Mouse (Mus musculus) intestine, embryonic 16.5 days (tissue): ENCODE results near the gene Ndufaf2. TPM values are rescaled to one million over a fixed set of nuclear protein-coding genes. Genes with fewer than 3 reads are reported as not detected.

Experiments used
- ATAC-seq: fragments of 200-750 bp; cut with Nextera tagmentation; 2 replicates; pipeline ENCODE4 v1.8.0; 2017; ENCODE audit warnings: moderate TSS enrichment, moderate library complexity
- H3K27ac ChIP-seq: fragments of 300-500 bp; sonication (generic); 2 replicates; pipeline ENCODE4 v1.5.1; 2014; ENCODE audit warnings: mild to moderate bottlenecking, low read length
- H3K27me3 ChIP-seq: fragments of 300-500 bp; sonication (generic); replicated peaks from 2 replicates; pipeline ENCODE4 v1.6.1; 2014; ENCODE audit warnings: low read length, control low read depth, mixed read lengths; ENCODE audit not compliant: control insufficient read depth, insufficient read depth
- H3K36me3 ChIP-seq: fragments of 300-500 bp; sonication (generic); 2 replicates; pipeline ENCODE4 v1.6.1; 2014; ENCODE audit warnings: low read length, control low read depth; ENCODE audit not compliant: control insufficient read depth, insufficient read depth
- H3K4me1 ChIP-seq: fragments of 300-500 bp; sonication (generic); 2 replicates; pipeline ENCODE4 v1.6.1; 2014; ENCODE audit warnings: low read length, control low read depth, mixed read lengths; ENCODE audit not compliant: control insufficient read depth, insufficient read depth
- H3K4me2 ChIP-seq: fragments of 300-500 bp; sonication (generic); 2 replicates; pipeline ENCODE4 v1.6.1; 2014; ENCODE audit warnings: low read depth, low read length, control low read depth
- H3K4me3 ChIP-seq: fragments of 300-500 bp; sonication (generic); 2 replicates; pipeline ENCODE4 v1.5.1; 2014; ENCODE audit warnings: mild to moderate bottlenecking, low read length
- H3K9ac ChIP-seq: fragments of 300-500 bp; sonication (generic); 2 replicates; pipeline ENCODE4 v1.6.1; 2014; ENCODE audit warnings: low read depth, low read length
- H3K9me3 ChIP-seq: fragments of 300-500 bp; sonication (generic); 2 replicates; pipeline ENCODE4 v1.6.1; 2016; ENCODE audit warnings: low read length, control low read depth; ENCODE audit not compliant: control insufficient read depth
- WGBS: fragments of 180-500 bp; shearing (Covaris S2); extraction: QIAGEN DNeasy Blood & Tissue Kit; methylation state at CpG from one replicate; pipeline ENCODE4 v1.1.7; 2014; 5-methylcytosine and 5-hydroxymethylcytosine counted together
- polyA plus RNA-seq: library from polyadenylated mRNA; unstranded; fragments of >200 nt; fragmentation: Nextera tagmentation; extraction: Ambion mirVana; gene quantifications from 2 replicates; pipeline ENCODE4 v1.2.1, GENCODE M21; 2015

Gene Ndufaf2
- polyA plus RNA-seq, 1 experiment from 2014 or later, result 55.7 TPM

DNA sequence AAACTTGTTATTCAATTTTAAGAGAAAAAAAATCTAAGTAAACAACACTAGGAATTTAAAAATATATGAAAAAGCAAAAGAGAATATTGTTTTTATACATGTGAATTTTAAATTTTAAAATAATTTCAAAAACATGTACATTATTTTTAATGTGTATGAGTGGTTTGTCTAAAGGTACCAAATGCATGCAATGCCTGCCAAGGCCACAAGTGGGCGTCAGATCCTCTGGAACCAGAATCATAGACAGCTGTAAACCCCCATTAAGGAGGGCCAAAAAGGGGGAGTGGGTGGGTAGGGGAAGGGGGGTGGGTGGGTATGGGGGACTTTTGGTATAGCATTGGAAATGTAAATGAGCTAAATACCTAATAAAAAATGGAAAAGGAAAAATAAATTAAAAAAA lies 31.3 kb downstream of the Ndufaf2 start:
- Histone ChIP-seq H3K27ac (no peak overlapping the region), H3K9me3 (no peaks in the 10 kb centered on the region), H3K4me3 (no peak overlapping the region), H3K9ac (no peak overlapping the region), H3K27me3 (no peaks in the 10 kb centered on the region), H3K36me3 (no peaks in the 10 kb centered on the region), H3K4me2 (no peak overlapping the region), H3K4me1 (no peaks in the 10 kb centered on the region)
- 24% methylated on average over 1 of the region's 1 CpGs for WGBS
- no peak for ATAC-seq

GRCm38 (mm10) chr13:108126246-108126645 lies 32.2 kb downstream of the Ndufaf2 start:
- H3K4me1 ChIP-seq, result no peaks in the 10 kb centered on the region

DNA sequence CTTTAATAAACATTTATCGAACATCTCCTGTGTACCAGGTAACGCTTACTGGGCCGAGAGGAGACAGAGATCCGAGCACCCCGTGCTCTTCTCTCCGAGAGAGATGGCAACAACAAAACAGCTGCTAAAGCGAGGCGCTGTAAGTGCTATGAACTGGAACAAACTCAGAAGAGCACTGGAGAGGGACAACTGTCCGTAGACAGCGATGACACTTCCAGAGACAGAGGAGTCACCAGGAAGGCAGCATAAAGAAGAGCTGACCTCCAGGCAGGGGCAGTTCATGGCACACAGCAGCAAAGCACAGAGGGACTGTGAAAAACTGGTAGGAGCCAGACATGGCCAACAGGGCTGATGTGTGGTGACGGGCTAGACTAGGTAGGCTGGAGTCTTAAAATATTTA lies 34.3 kb downstream of the Ndufaf2 start:
- 76% methylated on average over 11 of the region's 11 CpGs for WGBS
- ATAC-seq, result no peak
- no peak overlapping the region for H3K9ac ChIP-seq
- no peak overlapping the region for H3K27ac ChIP-seq
- no peaks in the 10 kb centered on the region for H3K36me3 ChIP-seq
- no peak overlapping the region for H3K4me3 ChIP-seq
- H3K4me2 ChIP-seq, result no peak overlapping the region
- H3K27me3 ChIP-seq, result no peaks in the 10 kb centered on the region
- H3K4me1 ChIP-seq, result no peaks in the 10 kb centered on the region
- H3K9me3 ChIP-seq, result no peaks in the 10 kb centered on the region

More at GRCm38 (mm10) chr13:108126246-108126645, 32.2 kb downstream of the Ndufaf2 start:
- H3K4me2 ChIP-seq, result no peak overlapping the region
- H3K9ac ChIP-seq, result no peak overlapping the region
- no peak overlapping the region for H3K27ac ChIP-seq
- WGBS, result 84% methylated on average over 2 of the region's 2 CpGs
- H3K9me3 ChIP-seq, result no peaks in the 10 kb centered on the region
- no peak overlapping the region for H3K4me3 ChIP-seq
- no peaks in the 10 kb centered on the region for H3K27me3 ChIP-seq
- no peak for ATAC-seq
- H3K36me3 ChIP-seq, result no peaks in the 10 kb centered on the region

- ATAC-seq, result no peak
- no peak overlapping the region for H3K27ac ChIP-seq
- WGBS, result 48% methylated on average over 15 of the region's 15 CpGs
Observed at GRCm38 (mm10) chr13:108123109-108123723, 35.2 kb downstream of the Ndufaf2 start.

DNA sequence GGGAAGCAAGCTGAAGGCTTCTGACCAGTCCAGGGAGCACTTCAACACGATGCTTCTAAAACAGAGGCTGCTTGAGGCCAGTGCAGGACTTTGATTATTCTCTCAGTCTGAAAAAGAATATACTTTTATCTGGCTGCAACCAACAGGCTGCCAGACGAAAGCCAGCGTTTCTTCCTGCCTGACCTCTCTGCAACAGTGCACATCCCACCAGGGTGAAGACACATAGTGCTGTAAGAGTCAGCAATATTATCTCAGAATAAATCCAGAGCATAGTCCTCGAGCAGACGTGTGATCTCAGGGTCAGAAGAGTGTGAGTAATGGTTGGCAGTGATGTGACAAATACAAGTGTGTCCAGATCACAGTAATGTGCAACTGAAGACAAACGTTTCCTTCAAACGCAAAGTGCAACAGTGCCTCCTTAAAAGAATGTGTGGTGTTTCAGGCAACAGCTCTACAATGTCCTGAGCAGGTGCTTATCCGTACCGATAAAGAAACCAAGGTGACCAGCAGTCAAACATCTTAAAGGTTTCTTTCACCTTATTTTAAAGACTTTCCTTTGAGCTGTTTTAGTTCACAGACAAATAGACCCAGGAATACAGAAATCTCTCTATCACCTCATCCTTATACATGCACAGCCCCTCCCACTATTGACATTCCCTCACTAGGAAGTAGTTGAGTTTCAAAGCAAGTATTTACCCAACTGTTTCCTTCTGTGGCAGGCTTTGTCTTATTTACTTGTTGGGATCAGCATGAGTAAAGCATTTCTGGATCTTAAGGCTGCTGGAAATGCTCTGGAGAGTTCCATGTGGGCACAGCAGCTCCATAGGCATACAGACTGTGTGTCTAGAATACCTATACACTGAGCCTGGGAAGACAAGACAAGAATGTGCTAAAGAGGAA lies 38.8 kb downstream of the Ndufaf2 start:
- Histone ChIP-seq H3K9ac (no peak overlapping the region), H3K27me3 (no peaks in the 10 kb centered on the region), H3K4me1 (0 out of 2 replicates have a peak, but pooled peaks cover 7% of the 10 kb centered on the region), H3K9me3 (no peaks in the 10 kb centered on the region), H3K4me3 (no peak overlapping the region), H3K4me2 (no peak overlapping the region), H3K27ac (no peak overlapping the region), H3K36me3 (no peaks in the 10 kb centered on the region)
- WGBS, result 54% methylated on average over 9 of the region's 9 CpGs
- no peak for ATAC-seq

More at GRCm38 (mm10) chr13:108123109-108123723, 35.2 kb downstream of the Ndufaf2 start:
- Histone ChIP-seq H3K36me3 (no peaks in the 10 kb centered on the region), H3K9ac (no peak overlapping the region), H3K4me3 (no peak overlapping the region), H3K27me3 (no peaks in the 10 kb centered on the region), H3K4me1 (no peaks in the 10 kb centered on the region), H3K9me3 (no peaks in the 10 kb centered on the region), H3K4me2 (no peak overlapping the region)

- no peaks in the 10 kb centered on the region for H3K36me3 ChIP-seq
- H3K9ac ChIP-seq, result no peak overlapping the region
- WGBS, result 72% methylated on average over 1 of the region's 1 CpGs
- no peak overlapping the region for H3K4me2 ChIP-seq
- 0 out of 2 replicates have a peak, but pooled peaks cover 7% of the 10 kb centered on the region for H3K4me1 ChIP-seq
- H3K27me3 ChIP-seq, result no peaks in the 10 kb centered on the region
- no peak overlapping the region for H3K27ac ChIP-seq
- no peaks in the 10 kb centered on the region for H3K9me3 ChIP-seq
- no peak overlapping the region for H3K4me3 ChIP-seq
- no peak for ATAC-seq
Observed at GRCm38 (mm10) chr13:108118188-108118587, 40.2 kb downstream of the Ndufaf2 start.

DNA sequence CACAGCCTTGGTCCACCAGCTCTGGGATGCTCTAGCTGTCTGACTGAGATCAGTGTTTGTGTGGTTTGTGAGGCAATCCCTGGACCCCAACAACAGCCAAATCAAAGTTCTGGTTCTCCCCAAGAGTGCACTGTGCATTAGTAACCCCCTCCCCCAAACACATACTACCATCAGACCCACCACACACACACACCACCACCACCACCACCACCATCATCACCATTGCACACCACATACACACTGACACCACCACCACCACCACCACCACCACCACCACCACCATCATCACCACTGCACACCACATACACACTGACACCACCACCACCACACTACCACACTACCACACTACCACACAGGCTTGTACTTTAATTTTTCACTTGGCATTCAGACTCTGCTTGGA lies 40.8 kb downstream of the Ndufaf2 start:
- H3K27ac ChIP-seq, result no peak overlapping the region
- H3K4me2 ChIP-seq, result no peak overlapping the region
- no peak overlapping the region for H3K4me3 ChIP-seq
- no peaks in the 10 kb centered on the region for H3K36me3 ChIP-seq
- H3K27me3 ChIP-seq, result no peaks in the 10 kb centered on the region
- H3K9ac ChIP-seq, result no peak overlapping the region
- 0 out of 2 replicates have a peak, but pooled peaks cover 7% of the 10 kb centered on the region for H3K4me1 ChIP-seq
- no peaks in the 10 kb centered on the region for H3K9me3 ChIP-seq
- ATAC-seq, result no peak

GRCm38 (mm10) chr13:108114257-108114656 lies 44.2 kb downstream of the Ndufaf2 start:
- Histone ChIP-seq H3K4me2 (no peak overlapping the region), H3K4me3 (no peak overlapping the region), H3K4me1 (0 out of 2 replicates have a peak, but pooled peaks cover 7% of the 10 kb centered on the region), H3K9me3 (no peaks in the 10 kb centered on the region), H3K27me3 (no peaks in the 10 kb centered on the region), H3K36me3 (no peaks in the 10 kb centered on the region), H3K27ac (no peak overlapping the region), H3K9ac (no peak overlapping the region)
- ATAC-seq, result no peak
- 67% methylated on average over 3 of the region's 3 CpGs for WGBS

DNA sequence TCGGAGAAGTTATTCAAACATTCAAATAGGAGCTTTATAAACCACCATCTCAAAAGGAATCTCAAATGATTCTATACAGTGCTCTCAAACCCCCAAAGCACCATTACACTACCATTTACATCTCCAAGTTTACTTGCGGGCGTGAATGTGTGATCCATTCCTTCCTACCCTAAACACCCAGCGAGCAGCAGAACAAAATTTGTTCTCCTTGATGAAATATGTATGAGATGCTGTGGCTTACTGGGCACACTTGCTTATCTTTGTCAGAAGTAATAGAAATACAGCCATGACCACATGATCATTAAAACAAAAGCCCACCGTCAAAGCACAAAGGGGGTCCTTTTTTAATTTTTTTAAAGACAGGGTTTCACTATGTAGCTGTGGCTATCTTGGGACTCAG lies 44.9 kb downstream of the Ndufaf2 start:
- WGBS, result 71% methylated on average over 5 of the region's 5 CpGs
- H3K36me3 ChIP-seq, result no peaks in the 10 kb centered on the region
- H3K4me3 ChIP-seq, result no peak overlapping the region

More for the DNA sequence above, 44.9 kb downstream of the Ndufaf2 start:
- H3K4me2 ChIP-seq, result no peak overlapping the region
- H3K4me1 ChIP-seq, result 0 out of 2 replicates have a peak, but pooled peaks cover 7% of the 10 kb centered on the region
- H3K9ac ChIP-seq, result no peak overlapping the region
- H3K9me3 ChIP-seq, result no peaks in the 10 kb centered on the region
- no peak overlapping the region for H3K27ac ChIP-seq
- ATAC-seq, result no peak
- no peaks in the 10 kb centered on the region for H3K27me3 ChIP-seq
